Mouse (Mus musculus) myocyte (in vitro differentiated cells): ENCODE measurements around the gene Vti1a. TPM values are rescaled to one million over a fixed set of nuclear protein-coding genes. Genes with fewer than 3 reads are reported as not detected.

Experiments used
- H3K27me3 ChIP-seq: one replicate; pipeline ENCODE4 v1.6.1; 2011; ENCODE audit not compliant: control insufficient read depth, insufficient read depth, insufficient read length
- H3K36me3 ChIP-seq: one replicate; pipeline ENCODE4 v1.6.1; 2011; ENCODE audit not compliant: control insufficient read depth, insufficient read depth
- H3K4me2 ChIP-seq: one replicate; pipeline ENCODE4 v1.6.1; 2011; ENCODE audit warnings: low read depth, control low read depth
- H3K4me3 ChIP-seq: one replicate; pipeline ENCODE4 v1.5.1; 2011; ENCODE audit warnings: mild to moderate bottlenecking, control low read depth, moderate library complexity
- H3K79me2 ChIP-seq: one replicate; pipeline ENCODE4 v1.6.1; 2011; ENCODE audit not compliant: control insufficient read depth, insufficient read depth
- H3ac ChIP-seq: one replicate; pipeline ENCODE4 v1.6.1; 2011; ENCODE audit not compliant: control insufficient read depth, insufficient read length
- CEBPB ChIP-seq: IDR thresholded peaks from 2 replicates; pipeline ENCODE4 v1.6.1; 2011; ENCODE audit warnings: mild to moderate bottlenecking, moderate library complexity; ENCODE audit not compliant: poor library complexity, insufficient read depth, severe bottlenecking
- E2F4 ChIP-seq: IDR thresholded peaks from one replicate; pipeline ENCODE4 v1.6.1; 2011; ENCODE audit warnings: mild to moderate bottlenecking, control low read depth, moderate library complexity; ENCODE audit not compliant: insufficient read depth
- MAX ChIP-seq: IDR thresholded peaks from one replicate; pipeline ENCODE4 v1.6.1; 2011; ENCODE audit warnings: low read depth, mild to moderate bottlenecking, control low read depth
- MYOD1 ChIP-seq, 3 experiments: IDR thresholded peaks; one replicate each; pipeline ENCODE4 v1.6.1; 2011; ENCODE audit warnings: control low read depth in 2 of 3, low read depth in 2 of 3, mild to moderate bottlenecking in 2 of 3, moderate library complexity in 1 of 3; ENCODE audit not compliant: insufficient read length in 2 of 3, control insufficient read depth in 1 of 3
- MYOG ChIP-seq, 3 experiments: IDR thresholded peaks; one replicate each; pipeline ENCODE4 v1.6.1; 2011; ENCODE audit warnings: control low read depth in 2 of 3, low read depth in 2 of 3, mild to moderate bottlenecking in 2 of 3; ENCODE audit not compliant: insufficient read length in 2 of 3, control insufficient read depth in 1 of 3, insufficient read depth in 1 of 3
- POLR2A ChIP-seq: IDR thresholded peaks from one replicate; pipeline ENCODE4 v1.6.1; 2011; ENCODE audit warnings: low read depth, mild to moderate bottlenecking, control low read depth, moderate library complexity; ENCODE audit not compliant: insufficient read length
- POLR2AphosphoS2 ChIP-seq: IDR thresholded peaks from one replicate; pipeline ENCODE4 v1.6.1; 2011; ENCODE audit warnings: low read depth, control low read depth; ENCODE audit not compliant: insufficient read length
- REST ChIP-seq: IDR thresholded peaks from one replicate; pipeline ENCODE4 v1.6.1; 2011; ENCODE audit warnings: mild to moderate bottlenecking, control low read depth, moderate library complexity; ENCODE audit not compliant: insufficient read depth, insufficient read length
- SRF ChIP-seq: IDR thresholded peaks from one replicate; pipeline ENCODE4 v1.6.1; 2011; ENCODE audit warnings: low read depth; ENCODE audit not compliant: control insufficient read depth, insufficient read length
- TCF12 ChIP-seq: IDR thresholded peaks from one replicate; pipeline ENCODE4 v1.6.1; 2011; ENCODE audit warnings: mild to moderate bottlenecking, control low read depth; ENCODE audit not compliant: poor library complexity, insufficient read depth, severe bottlenecking
- TCF3 ChIP-seq: IDR thresholded peaks from one replicate; pipeline ENCODE4 v1.6.1; 2011; ENCODE audit warnings: low read depth, control low read depth; ENCODE audit not compliant: insufficient read length
- USF1 ChIP-seq: IDR thresholded peaks from one replicate; pipeline ENCODE4 v1.6.1; 2011; ENCODE audit warnings: low read depth, mild to moderate bottlenecking, control low read depth, moderate library complexity
- polyA plus RNA-seq: library from polyadenylated mRNA; unstranded; fragments of >200 nt; fragmentation: generic; extraction: Trizol; gene quantifications from one replicate; pipeline ENCODE4 v1.2.1, GENCODE M21; 2012; ENCODE audit warnings: missing spikeins

Vti1a gene
- polyA plus RNA-seq, 1 experiment = 10.5 TPM

- TF ChIP-seq MYOD1 (IDR thresholded peaks at IDR 0.05; ENCODE audit: control insufficient read depth in 1 of 3, insufficient read length in 2 of 3, low read depth in 2 of 3) (no peak), POLR2A (no peak), REST (no peak), MAX (no peak), MYOG (IDR thresholded peaks at IDR 0.05; ENCODE audit: control insufficient read depth in 1 of 3, insufficient read depth in 1 of 3, insufficient read length in 2 of 3, low read depth in 2 of 3) (no peak), E2F4 (no peak), TCF12 (no peak), USF1 (no peak), TCF3 (no peak), CEBPB (no peak), SRF (no peak), POLR2AphosphoS2 (no peak)
- no peak overlapping the region for H3ac ChIP-seq
These were observed 64.7 kb downstream of the Vti1a start for GRCm38 (mm10) chr19:55380764-55381163.

GRCm38 (mm10) chr19:55381343-55381742, 65.2 kb downstream of the Vti1a start:
- Histone ChIP-seq H3K79me2 (no peaks in the 10 kb centered on the region), H3K27me3 (no peaks in the 10 kb centered on the region)
- TF ChIP-seq REST = no peak
- TF ChIP-seq SRF = no peak
- TF ChIP-seq USF1 = no peak
- TF ChIP-seq TCF12 = no peak

More at GRCm38 (mm10) chr19:55380764-55381163, 64.7 kb downstream of the Vti1a start:
- no peak overlapping the region for H3K4me2 ChIP-seq
- H3K79me2 ChIP-seq = no peaks in the 10 kb centered on the region
- H3K36me3 ChIP-seq = peaks cover 5% of the 10 kb centered on the region
- H3K27me3 ChIP-seq = no peaks in the 10 kb centered on the region
- H3K4me3 ChIP-seq = no peak overlapping the region

GRCm38 (mm10) chr19:55382745-55383144, 66.7 kb downstream of the Vti1a start:
- H3K79me2 ChIP-seq = no peaks in the 10 kb centered on the region
- H3ac ChIP-seq = no peak overlapping the region
- H3K4me3 ChIP-seq = no peak overlapping the region
- no peak overlapping the region for H3K4me2 ChIP-seq
- no peaks in the 10 kb centered on the region for H3K27me3 ChIP-seq
- TF ChIP-seq SRF (no peak), POLR2A (no peak)
- H3K36me3 ChIP-seq = peaks cover 5% of the 10 kb centered on the region

More at GRCm38 (mm10) chr19:55381343-55381742, 65.2 kb downstream of the Vti1a start:
- H3K4me2 ChIP-seq = no peak overlapping the region
- no peak overlapping the region for H3ac ChIP-seq
- H3K4me3 ChIP-seq = no peak overlapping the region
- H3K36me3 ChIP-seq = peaks cover 5% of the 10 kb centered on the region

- no peaks in the 10 kb centered on the region for H3K79me2 ChIP-seq
- H3K4me3 ChIP-seq = no peak overlapping the region
- peaks cover 5% of the 10 kb centered on the region for H3K36me3 ChIP-seq
- H3ac ChIP-seq = no peak overlapping the region
- no peak for TF ChIP-seq MAX
- no peak for TF ChIP-seq REST
- TF ChIP-seq POLR2AphosphoS2 = no peak
- TF ChIP-seq MYOG (IDR thresholded peaks at IDR 0.05; ENCODE audit: control insufficient read depth in 1 of 3, insufficient read depth in 1 of 3, insufficient read length in 2 of 3, low read depth in 2 of 3) = no peak
- no peak for TF ChIP-seq CEBPB
- TF ChIP-seq TCF3 = no peak
- no peak for TF ChIP-seq POLR2A
- no peaks in the 10 kb centered on the region for H3K27me3 ChIP-seq
- no peak overlapping the region for H3K4me2 ChIP-seq
These were observed 68.5 kb downstream of the Vti1a start for GRCm38 (mm10) chr19:55384634-55385033.

GRCm38 (mm10) chr19:55389019-55389418, 72.9 kb downstream of the Vti1a start:
- H3K4me2 ChIP-seq = no peak overlapping the region
- no peaks in the 10 kb centered on the region for H3K27me3 ChIP-seq
- TF ChIP-seq E2F4 (no peak), POLR2A (no peak), TCF12 (no peak), MYOG (IDR thresholded peaks at IDR 0.05; ENCODE audit: control insufficient read depth in 1 of 3, insufficient read depth in 1 of 3, insufficient read length in 2 of 3, low read depth in 2 of 3) (no peak), MAX (no peak), POLR2AphosphoS2 (no peak), MYOD1 (IDR thresholded peaks at IDR 0.05; ENCODE audit: control insufficient read depth in 1 of 3, insufficient read length in 2 of 3, low read depth in 2 of 3) (no peak)
- H3K4me3 ChIP-seq = no peak overlapping the region
- no peaks in the 10 kb centered on the region for H3K79me2 ChIP-seq
- no peaks in the 10 kb centered on the region for H3K36me3 ChIP-seq
- no peak overlapping the region for H3ac ChIP-seq

- Histone ChIP-seq H3K36me3 (no peaks in the 10 kb centered on the region), H3K4me3 (no peak overlapping the region), H3K4me2 (no peak overlapping the region), H3K27me3 (no peaks in the 10 kb centered on the region), H3ac (no peak overlapping the region), H3K79me2 (no peaks in the 10 kb centered on the region)
- TF ChIP-seq REST = no peak
These were observed 74.2 kb downstream of the Vti1a start for GRCm38 (mm10) chr19:55390323-55390722.
